Mouse (Mus musculus): Measurements from ENCODE around the gene Tspo2. TPM values are rescaled to one million over a fixed set of nuclear protein-coding genes. Genes with fewer than 3 reads are reported as not detected.
"Not testable (repeated sequence)": the region's sequence is repeated elsewhere in the genome, so short reads cannot be mapped to it uniquely, and the experiment has no call there.

Tspo2 gene
- polyA plus RNA-seq, 1 experiment from 2014 or later = 6.1 TPM

DNA sequence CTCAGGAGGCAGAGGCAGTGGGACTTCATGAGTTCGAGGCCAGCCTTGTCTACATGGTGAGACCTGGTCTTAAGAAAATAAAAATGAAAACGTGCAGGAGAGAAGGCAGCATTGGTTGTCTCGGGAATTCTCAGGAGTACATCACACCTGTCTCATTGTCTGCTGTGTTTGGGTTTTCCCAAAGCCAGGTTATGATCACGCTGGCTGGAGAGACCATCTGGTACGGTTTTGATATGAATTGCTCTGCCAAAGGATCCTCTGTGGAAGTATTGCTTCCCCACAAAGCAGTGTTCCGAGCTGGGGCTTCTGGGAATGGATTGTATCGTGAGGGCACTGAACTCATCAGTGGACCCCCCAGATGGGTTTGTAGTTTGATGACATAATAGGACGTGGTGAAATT, 24.1 kb upstream of the Tspo2 start:
- no peak for ATAC-seq (replicated peaks; ENCODE audit: extremely low read depth, insufficient read depth, low FRiP score)
- Histone ChIP-seq H3K27me3 (ENCODE audit: control insufficient read depth, insufficient read depth, low read length) (no peaks in the 10 kb centered on the region), H3K9ac (ENCODE audit: low read length) (no peak overlapping the region), H3K36me3 (ENCODE audit: control insufficient read depth, insufficient read depth) (no peaks in the 10 kb centered on the region), H3K4me1 (ENCODE audit: control insufficient read depth, insufficient read depth, low read length) (no peaks in the 10 kb centered on the region), H3K4me2 (ENCODE audit: low read depth, low read length) (no peak overlapping the region), H3K9me3 (replicated peaks; ENCODE audit: control insufficient read depth, low read length) (no peaks in the 10 kb centered on the region), H3K27ac (ENCODE audit: low read length) (no peak overlapping the region), H3K4me3 (ENCODE audit: low read length) (no peak overlapping the region)
- 76% methylated on average over 8 of the region's 8 CpGs for WGBS

DNA sequence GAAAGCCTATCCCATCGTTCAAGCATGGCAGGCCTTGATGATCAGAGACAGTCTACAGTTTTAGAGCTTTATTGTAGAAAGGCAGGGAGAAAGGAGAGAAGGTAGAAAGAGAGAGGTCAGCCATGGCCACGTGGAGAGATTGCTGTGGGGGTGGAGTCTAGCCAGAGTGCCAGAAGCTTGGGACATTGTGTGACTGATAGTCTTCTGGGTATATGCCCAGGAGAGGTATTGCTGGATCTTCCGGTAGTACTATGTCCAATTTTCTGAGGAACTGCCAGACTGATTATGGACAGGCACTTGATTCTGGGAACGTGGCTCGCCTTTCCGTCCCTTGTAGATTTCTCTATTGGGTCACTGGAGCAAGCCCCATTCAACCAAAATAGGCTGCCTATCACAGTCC, 23.0 kb upstream of the Tspo2 start:
- H3K4me3 ChIP-seq (ENCODE audit: low read length); ATAC-seq (replicated peaks; ENCODE audit: extremely low read depth, insufficient read depth, low FRiP score); H3K4me1 ChIP-seq (ENCODE audit: control insufficient read depth, insufficient read depth, low read length); H3K9me3 ChIP-seq (replicated peaks; ENCODE audit: control insufficient read depth, low read length); H3K36me3 ChIP-seq (ENCODE audit: control insufficient read depth, insufficient read depth); H3K4me2 ChIP-seq (ENCODE audit: low read depth, low read length); H3K9ac ChIP-seq (ENCODE audit: low read length); H3K27me3 ChIP-seq (ENCODE audit: control insufficient read depth, insufficient read depth, low read length); H3K27ac ChIP-seq (ENCODE audit: low read length): not testable (repeated sequence)
- WGBS = 76% methylated on average over 6 of the region's 6 CpGs

DNA sequence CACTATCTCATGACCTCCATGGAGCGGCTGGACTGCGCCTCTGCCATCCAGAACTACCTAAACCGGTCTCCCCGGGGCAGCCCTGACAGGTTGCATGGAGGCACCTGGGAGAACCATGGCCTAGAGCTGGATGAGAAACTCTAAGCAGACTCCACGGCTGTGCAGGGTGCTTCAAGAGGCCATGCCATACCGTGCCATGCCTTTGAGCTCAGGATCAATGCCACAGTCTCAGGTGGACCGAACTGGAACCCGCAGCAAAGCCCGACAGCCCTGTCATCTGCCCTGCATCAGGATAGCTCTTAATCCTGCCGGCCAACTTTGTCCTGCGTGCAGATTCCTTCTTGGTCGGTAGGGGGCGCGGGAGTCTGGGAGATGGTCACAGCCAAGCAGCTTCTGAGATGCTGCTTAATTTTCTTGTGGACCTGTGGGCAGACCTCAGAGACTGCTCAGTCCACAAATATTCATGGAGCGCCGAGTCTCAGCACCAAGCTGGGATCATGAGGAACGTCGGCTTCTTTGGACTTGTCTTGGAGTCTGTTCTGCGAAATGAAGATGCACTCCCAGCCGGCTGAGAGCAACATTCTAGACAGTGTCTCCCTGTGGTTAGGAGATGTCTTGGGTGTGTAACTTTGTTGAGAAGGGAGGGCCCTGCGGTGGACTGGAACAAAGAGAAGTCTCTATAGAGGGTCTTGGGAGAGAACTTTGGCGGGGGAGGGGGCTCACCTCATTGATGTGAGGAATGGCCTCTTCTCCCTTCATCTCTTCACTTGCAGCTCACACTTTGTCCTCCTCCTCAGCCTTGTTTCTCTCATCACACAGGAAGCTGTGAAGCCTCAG, 16.3 kb upstream of the Tspo2 start:
- H3K9me3 ChIP-seq (replicated peaks; ENCODE audit: control insufficient read depth, low read length) = no peaks in the 10 kb centered on the region
- H3K9ac ChIP-seq (ENCODE audit: low read length) = no peak overlapping the region
- 5% methylated on average over 22 of the region's 22 CpGs for WGBS
- H3K4me1 ChIP-seq (ENCODE audit: control insufficient read depth, insufficient read depth, low read length) = no peaks in the 10 kb centered on the region
- 0 out of 2 replicates have a peak, but pooled peaks have one; percentile 58 for ATAC-seq (replicated peaks; ENCODE audit: extremely low read depth, insufficient read depth, low FRiP score)
- H3K36me3 ChIP-seq (ENCODE audit: control insufficient read depth, insufficient read depth) = no peaks in the 10 kb centered on the region
- no peaks in the 10 kb centered on the region; the same call in 1 of the 2 replicates for H3K27me3 ChIP-seq (ENCODE audit: control insufficient read depth, insufficient read depth, low read length)
- no peak overlapping the region for H3K27ac ChIP-seq (ENCODE audit: low read length)
- H3K4me3 ChIP-seq (ENCODE audit: low read length) = peak overlapping the region; percentile 34
- peak overlapping the region; percentile 55 for H3K4me2 ChIP-seq (ENCODE audit: low read depth, low read length)

DNA sequence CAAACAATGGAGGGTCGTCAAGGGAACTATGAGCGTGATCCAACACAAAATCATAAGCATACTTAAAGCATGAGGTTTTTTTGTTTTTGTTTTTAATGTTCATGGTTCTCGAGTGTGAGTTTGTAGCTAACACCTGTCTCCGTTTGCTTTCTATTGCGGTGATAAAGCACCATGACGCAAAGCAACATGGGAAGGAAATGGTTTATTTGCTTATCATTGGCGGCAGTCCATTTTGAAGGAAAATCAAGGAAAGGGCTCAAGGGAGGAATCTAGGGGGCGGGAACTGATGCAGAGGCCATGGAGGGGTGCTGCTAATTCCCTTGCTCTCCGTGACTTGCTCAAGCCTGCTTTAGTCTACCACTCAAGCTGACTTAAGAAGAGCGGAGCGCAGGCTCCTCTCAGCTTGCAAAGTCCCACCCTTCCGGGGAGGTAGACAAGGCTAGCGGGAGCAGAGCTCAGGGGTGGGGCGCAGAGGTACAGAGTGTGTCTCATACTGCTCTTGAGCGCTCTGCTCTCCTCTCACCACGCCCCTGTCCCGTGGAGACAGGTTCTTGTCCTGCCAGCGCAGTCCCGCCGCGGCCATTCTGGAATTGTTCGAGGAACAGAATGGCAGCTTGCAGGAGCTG, 15.6 kb upstream of the Tspo2 start:
- no peaks in the 10 kb centered on the region for H3K4me1 ChIP-seq (ENCODE audit: control insufficient read depth, insufficient read depth, low read length)
- H3K9me3 ChIP-seq (replicated peaks; ENCODE audit: control insufficient read depth, low read length) = no peaks in the 10 kb centered on the region
- no peak overlapping the region for H3K27ac ChIP-seq (ENCODE audit: low read length)
- WGBS = 25% methylated on average over 22 of the region's 22 CpGs
- no peaks in the 10 kb centered on the region for H3K36me3 ChIP-seq (ENCODE audit: control insufficient read depth, insufficient read depth)
- ATAC-seq (replicated peaks; ENCODE audit: extremely low read depth, insufficient read depth, low FRiP score) = no peak
- H3K4me2 ChIP-seq (ENCODE audit: low read depth, low read length) = peak overlapping the region; percentile 55
- H3K9ac ChIP-seq (ENCODE audit: low read length) = no peak overlapping the region
- no peaks in the 10 kb centered on the region; the same call in 1 of the 2 replicates for H3K27me3 ChIP-seq (ENCODE audit: control insufficient read depth, insufficient read depth, low read length)
- peak overlapping the region; percentile 34 for H3K4me3 ChIP-seq (ENCODE audit: low read length)

DNA sequence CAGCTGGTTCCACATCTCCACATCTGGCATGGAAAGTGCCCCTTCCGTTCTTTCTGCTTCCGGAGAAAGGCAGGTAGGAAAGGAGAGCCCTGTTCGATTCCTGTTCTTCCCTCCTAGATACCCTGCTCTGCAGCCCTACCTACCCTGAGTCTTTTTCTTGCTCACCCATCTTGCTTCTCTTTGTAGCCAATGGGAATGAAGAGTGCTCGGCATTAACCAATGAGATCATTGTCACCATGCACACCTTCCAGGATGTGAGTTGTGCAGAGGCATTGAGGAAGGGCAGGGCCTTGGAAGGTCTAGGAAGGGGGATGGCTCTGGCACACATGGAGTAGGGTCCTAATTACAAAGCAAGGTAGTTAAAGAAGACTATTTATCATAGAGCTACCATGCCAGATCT, 12.1 kb upstream of the Tspo2 start:
- 95% methylated on average over 4 of the region's 4 CpGs for WGBS
- Histone ChIP-seq H3K4me1 (ENCODE audit: control insufficient read depth, insufficient read depth, low read length) (no peaks in the 10 kb centered on the region), H3K27ac (ENCODE audit: low read length) (no peak overlapping the region), H3K27me3 (ENCODE audit: control insufficient read depth, insufficient read depth, low read length) (no peaks in the 10 kb centered on the region; the same call in 1 of the 2 replicates), H3K4me2 (ENCODE audit: low read depth, low read length) (no peak overlapping the region), H3K9me3 (replicated peaks; ENCODE audit: control insufficient read depth, low read length) (no peaks in the 10 kb centered on the region), H3K4me3 (ENCODE audit: low read length) (no peak overlapping the region), H3K9ac (ENCODE audit: low read length) (no peak overlapping the region), H3K36me3 (ENCODE audit: control insufficient read depth, insufficient read depth) (no peaks in the 10 kb centered on the region)
- no peak for ATAC-seq (replicated peaks; ENCODE audit: extremely low read depth, insufficient read depth, low FRiP score)

DNA sequence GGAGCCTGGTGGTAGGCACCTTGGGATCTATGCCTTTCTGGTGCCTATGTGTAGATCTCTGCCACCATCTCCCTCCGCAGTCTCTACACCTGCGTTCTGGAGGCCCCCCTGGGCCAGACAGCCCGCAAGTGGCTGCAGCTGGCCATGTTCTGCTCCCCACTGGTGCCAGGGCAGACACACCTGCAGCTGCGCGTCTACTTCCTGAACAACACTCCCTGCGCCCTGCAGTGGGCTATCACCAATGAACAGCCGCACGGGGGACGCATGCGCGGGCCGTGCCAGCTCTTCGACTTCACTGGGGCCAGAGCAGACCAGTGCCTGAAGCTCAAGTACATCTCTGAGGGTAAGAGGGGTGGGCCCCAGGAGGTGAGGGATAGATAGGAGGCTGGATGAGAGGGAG, 10.8 kb upstream of the Tspo2 start:
- 86% methylated on average over 13 of the region's 13 CpGs for WGBS
- Histone ChIP-seq H3K4me2 (ENCODE audit: low read depth, low read length) (no peak overlapping the region), H3K4me3 (ENCODE audit: low read length) (no peak overlapping the region), H3K27ac (ENCODE audit: low read length) (no peak overlapping the region), H3K9me3 (replicated peaks; ENCODE audit: control insufficient read depth, low read length) (no peaks in the 10 kb centered on the region), H3K36me3 (ENCODE audit: control insufficient read depth, insufficient read depth) (no peaks in the 10 kb centered on the region), H3K4me1 (ENCODE audit: control insufficient read depth, insufficient read depth, low read length) (no peaks in the 10 kb centered on the region), H3K27me3 (ENCODE audit: control insufficient read depth, insufficient read depth, low read length) (no peaks in the 10 kb centered on the region; the same call in 1 of the 2 replicates), H3K9ac (ENCODE audit: low read length) (no peak overlapping the region)
- ATAC-seq (replicated peaks; ENCODE audit: extremely low read depth, insufficient read depth, low FRiP score) = peak; percentile 38; the same call in 1 of the 2 replicates

DNA sequence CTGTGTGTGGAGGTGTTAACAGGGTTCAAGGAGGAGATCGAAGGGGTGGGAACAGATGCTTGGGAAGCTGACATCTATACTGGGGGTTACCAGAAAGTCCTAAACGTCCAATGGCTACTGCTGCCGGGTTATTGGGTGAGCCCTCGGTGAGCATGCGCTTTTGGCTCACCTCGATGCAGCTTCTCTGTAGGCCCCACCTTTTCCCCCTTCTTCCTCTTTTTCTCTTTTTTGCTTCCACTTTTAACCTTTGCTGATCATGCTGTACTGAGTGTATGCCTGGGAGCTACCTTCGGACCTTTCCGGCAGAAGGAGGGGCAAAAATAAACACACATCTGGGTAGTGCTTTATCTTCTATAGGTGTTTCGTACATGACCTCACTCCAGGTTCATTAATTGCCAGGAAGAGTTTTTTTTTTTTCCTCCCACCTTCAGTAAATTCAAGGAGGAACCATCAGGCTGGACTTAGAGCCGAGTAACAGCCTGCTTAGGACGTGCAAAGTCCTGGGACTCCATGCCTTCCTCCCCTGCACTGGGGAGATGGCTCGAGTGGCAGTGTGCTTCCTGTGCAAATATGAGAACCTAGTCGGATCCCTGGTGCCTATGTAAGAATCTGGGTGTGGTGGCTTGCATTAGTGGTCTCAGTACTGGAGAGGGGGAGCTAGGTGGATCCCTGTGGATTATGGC, 6.8 kb upstream of the Tspo2 start:
- Histone ChIP-seq H3K9me3 (replicated peaks; ENCODE audit: control insufficient read depth, low read length) (no peaks in the 10 kb centered on the region), H3K9ac (ENCODE audit: low read length) (no peak overlapping the region), H3K4me3 (ENCODE audit: low read length) (no peak overlapping the region), H3K36me3 (ENCODE audit: control insufficient read depth, insufficient read depth) (no peaks in the 10 kb centered on the region), H3K4me2 (ENCODE audit: low read depth, low read length) (no peak overlapping the region), H3K27me3 (ENCODE audit: control insufficient read depth, insufficient read depth, low read length) (no peaks in the 10 kb centered on the region), H3K4me1 (ENCODE audit: control insufficient read depth, insufficient read depth, low read length) (no peaks in the 10 kb centered on the region), H3K27ac (ENCODE audit: low read length) (no peak overlapping the region)
- WGBS = 69% methylated on average over 13 of the region's 13 CpGs
- ATAC-seq (replicated peaks; ENCODE audit: extremely low read depth, insufficient read depth, low FRiP score) = no peak

DNA sequence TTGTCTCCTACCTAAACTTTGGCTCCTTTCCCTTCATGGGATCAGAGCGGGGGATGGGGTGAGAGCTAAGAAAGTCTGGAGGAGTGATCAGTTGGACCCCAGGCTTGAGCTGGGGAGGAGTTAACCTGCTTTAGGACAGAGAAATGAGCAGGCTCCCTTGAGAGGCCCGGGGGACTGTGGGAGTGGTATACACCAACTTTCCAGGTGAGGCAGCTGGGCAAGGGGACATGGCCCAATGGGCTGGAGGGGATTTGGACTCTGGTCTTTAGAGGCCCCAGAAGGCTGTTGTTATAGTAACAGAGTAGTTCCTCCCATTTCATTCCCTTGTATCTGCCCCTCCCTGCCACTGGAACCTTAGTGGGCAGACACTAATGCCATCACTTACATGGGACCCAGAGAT, 4.6 kb upstream of the Tspo2 start:
- no peak overlapping the region for H3K4me3 ChIP-seq (ENCODE audit: low read length)
- H3K27ac ChIP-seq (ENCODE audit: low read length) = no peak overlapping the region
- 91% methylated on average over 2 of the region's 2 CpGs for WGBS
- no peak for ATAC-seq (replicated peaks; ENCODE audit: extremely low read depth, insufficient read depth, low FRiP score)
- no peaks in the 10 kb centered on the region for H3K36me3 ChIP-seq (ENCODE audit: control insufficient read depth, insufficient read depth)
- no peaks in the 10 kb centered on the region for H3K27me3 ChIP-seq (ENCODE audit: control insufficient read depth, insufficient read depth, low read length)
- no peaks in the 10 kb centered on the region for H3K4me1 ChIP-seq (ENCODE audit: control insufficient read depth, insufficient read depth, low read length)
- no peaks in the 10 kb centered on the region for H3K9me3 ChIP-seq (replicated peaks; ENCODE audit: control insufficient read depth, low read length)
- no peak overlapping the region for H3K4me2 ChIP-seq (ENCODE audit: low read depth, low read length)
- no peak overlapping the region for H3K9ac ChIP-seq (ENCODE audit: low read length)

DNA sequence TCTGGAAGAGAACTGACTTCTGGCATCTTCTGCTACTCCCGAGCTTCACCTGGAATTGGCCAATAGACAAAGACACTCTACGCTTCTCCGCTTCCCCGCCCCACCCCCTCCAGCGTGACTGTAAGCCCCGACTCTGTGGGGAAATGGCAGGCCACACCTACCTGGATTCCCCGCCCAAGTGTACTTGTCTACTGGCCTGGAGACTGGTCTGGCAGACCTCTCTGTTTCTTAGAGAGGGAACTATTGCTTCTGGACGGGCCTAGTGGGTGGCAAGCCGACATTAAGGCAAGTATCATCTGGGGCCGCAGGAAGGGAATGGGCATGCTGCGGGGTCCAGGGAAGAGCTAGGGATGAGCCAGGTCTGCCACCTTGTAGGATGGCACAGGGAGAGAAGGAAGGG, 3.4 kb upstream of the Tspo2 start, which contains the start of gene Unc5cl:
Unc5cl (plus strand) TSS at position 214 of the 400 bp plus-strand sequence.
- no peak for ATAC-seq (replicated peaks; ENCODE audit: extremely low read depth, insufficient read depth, low FRiP score)
- no peak within 1 kb of the TSS for H3K4me3 ChIP-seq (ENCODE audit: low read length)
- H3K36me3 ChIP-seq (ENCODE audit: control insufficient read depth, insufficient read depth) = no peaks in the 10 kb centered on the region
- H3K9me3 ChIP-seq (replicated peaks; ENCODE audit: control insufficient read depth, low read length) = no peaks in the 10 kb centered on the region
- H3K27me3 ChIP-seq (ENCODE audit: control insufficient read depth, insufficient read depth, low read length) = no peaks in the 10 kb centered on the region
- no peak within 1 kb of the TSS for H3K4me2 ChIP-seq (ENCODE audit: low read depth, low read length)
- no peak within 1 kb of the TSS for H3K27ac ChIP-seq (ENCODE audit: low read length)
- no peak within 1 kb of the TSS for H3K9ac ChIP-seq (ENCODE audit: low read length)
- H3K4me1 ChIP-seq (ENCODE audit: control insufficient read depth, insufficient read depth, low read length) = no peaks in the 10 kb centered on the region
- 53% methylated on average over 11 of the region's 11 CpGs for WGBS
